ENCODE assay signal across 28 mouse cellular contexts in the genomic region with DNA sequence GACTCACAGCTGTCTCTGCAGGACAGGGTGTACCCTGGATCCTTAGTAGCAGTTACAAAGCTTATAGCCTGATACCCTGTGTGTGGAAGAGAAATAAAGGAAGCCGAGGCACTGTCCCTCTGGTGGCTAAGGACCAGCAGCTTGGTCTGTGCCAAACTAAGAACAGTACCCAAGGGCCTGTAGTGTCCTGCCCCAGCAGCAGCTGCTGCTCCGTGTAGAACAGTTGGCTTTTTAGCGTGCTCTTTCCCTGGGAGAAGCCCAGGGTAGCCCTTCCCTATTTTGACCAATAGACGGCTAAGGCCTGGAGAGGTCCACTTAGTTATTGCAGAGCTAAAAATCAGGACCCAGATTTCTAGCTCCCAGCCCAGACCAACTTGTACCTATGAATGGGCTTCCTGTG.
"Had no signal": no experiment of that assay in that cellular context is flagged by ENCODE, and none has a peak within 500 bp of the region (broad histone marks: within the 10 kb centered on the region; RNA-seq: fewer than 3 reads in every experiment).

No protein-coding gene starts in this region.

- H3K9ac ChIP-seq: embryonic facial prominence, embryonic 12.5 days; embryonic facial prominence, embryonic 13.5 days; embryonic facial prominence, embryonic 15.5 days; forebrain, embryonic 12.5 days; forebrain, embryonic 13.5 days; forebrain, embryonic 15.5 days; forebrain, postnatal 0 days had no signal

- ATAC-seq: forebrain, embryonic 13.5 days; forebrain, embryonic 14.5 days; forebrain, embryonic 15.5 days; forebrain, embryonic 16.5 days; forebrain, postnatal 0 days had no signal

- H3K27me3 ChIP-seq: embryonic facial prominence, embryonic 12.5 days; embryonic facial prominence, embryonic 13.5 days; embryonic facial prominence, embryonic 15.5 days; forebrain, embryonic 12.5 days; forebrain, embryonic 13.5 days; forebrain, embryonic 15.5 days had no signal

- H3K9me3 ChIP-seq: embryonic facial prominence, embryonic 10.5 days; embryonic facial prominence, embryonic 12.5 days; embryonic facial prominence, embryonic 13.5 days; embryonic facial prominence, embryonic 15.5 days; forebrain, embryonic 10.5 days; forebrain, embryonic 12.5 days; forebrain, embryonic 13.5 days; forebrain, embryonic 15.5 days had no signal

- DNase-seq: cerebellum, adult 2 months; cerebellum, adult 8-10 months; cerebellum, adult 9-10 months; cerebellum, adult 9-11 months; cerebellum, postnatal 14 days; cerebellum, postnatal 25 days; cerebellum, postnatal 36 days; embryo, embryonic 11 days; forebrain, postnatal 0 days; gastrocnemius, adult 2 months; gastrocnemius, postnatal 10 days; gastrocnemius, postnatal 14 days; gastrocnemius, postnatal 25 days; gastrocnemius, postnatal 36 days; heart, adult 11 months; heart, adult 18-20 months; heart, adult 2 months had no signal

- H3K4me3 ChIP-seq: embryonic facial prominence, embryonic 10.5 days; embryonic facial prominence, embryonic 12.5 days; embryonic facial prominence, embryonic 13.5 days; embryonic facial prominence, embryonic 15.5 days; erythroblast, embryonic 14.5 days; forebrain, embryonic 10.5 days; forebrain, embryonic 12.5 days; forebrain, embryonic 13.5 days; forebrain, embryonic 15.5 days; gastrocnemius, adult 2 months; heart, adult 2 months had no signal

- H3K4me1 ChIP-seq: embryonic facial prominence, embryonic 10.5 days; embryonic facial prominence, embryonic 12.5 days; forebrain, embryonic 10.5 days; forebrain, embryonic 12.5 days; forebrain, embryonic 13.5 days; forebrain, embryonic 15.5 days had no signal

- H3K4me2 ChIP-seq: embryonic facial prominence, embryonic 12.5 days; embryonic facial prominence, embryonic 13.5 days; embryonic facial prominence, embryonic 15.5 days; forebrain, embryonic 12.5 days; forebrain, embryonic 13.5 days; forebrain, embryonic 15.5 days had no signal

- H3K27ac ChIP-seq: embryonic facial prominence, embryonic 10.5 days; embryonic facial prominence, embryonic 12.5 days; embryonic facial prominence, embryonic 13.5 days; embryonic facial prominence, embryonic 15.5 days; forebrain, embryonic 10.5 days; forebrain, embryonic 12.5 days; forebrain, embryonic 13.5 days; forebrain, embryonic 15.5 days; gastrocnemius, adult 2 months; heart, adult 2 months had no signal
